In genomic region chr10:84610324-84610723, GRCm38 (mm10) we compare ENCODE assay signal across 24 mouse cellular contexts. TPM values are rescaled to one million over a fixed set of nuclear protein-coding genes. Genes with fewer than 3 reads are reported as not detected.
DNase-seq lines count a peak whose midpoint lies in the region; ATAC-seq and TF ChIP-seq lines count a peak whose summit lies in the region.
"Had no signal": no experiment of that assay in that cellular context is flagged by ENCODE, and none has a peak within 500 bp of the region (broad histone marks: within the 10 kb centered on the region; RNA-seq: fewer than 3 reads in every experiment).

No protein-coding gene starts in this region.

- no peak for DNase-seq in heart, embryonic 10.5 days (ENCODE audit: low spot score)
- no peak for DNase-seq in heart, adult 8-10 months (ENCODE audit: low spot score)
- no peak for DNase-seq in limb, embryonic 10.5 days (ENCODE audit: low spot score)
- peak; percentile 43 for DNase-seq in embryo, embryonic 10.5 days (ENCODE audit: low spot score)
- no peak for DNase-seq in kidney, postnatal 10 days
- DNase-seq: adrenal gland, adult 8-10 months; B cell, adult 2 months; cerebellum, adult 11 months; cerebellum, postnatal 14 days; gastrocnemius, postnatal 36 days; liver, embryonic 13.5 days; right cerebral cortex, postnatal 25 days; thymus, postnatal 36 days had no signal

- H3K4me2 ChIP-seq in limb, embryonic 12.5 days, result no peak overlapping the region
- no peak overlapping the region for H3K4me2 ChIP-seq in intestine, postnatal 0 days (replicated peaks; ENCODE audit: low read depth)
- H3K4me2 ChIP-seq: embryonic facial prominence, embryonic 15.5 days; forebrain, embryonic 12.5 days; hindbrain, embryonic 13.5 days; liver, embryonic 13.5 days; midbrain, embryonic 13.5 days; neural tube, embryonic 15.5 days had no signal

- H3K9me3 ChIP-seq in heart, embryonic 10.5 days, result no peaks in the 10 kb centered on the region
- no peaks in the 10 kb centered on the region for H3K9me3 ChIP-seq in limb, embryonic 12.5 days
- no peaks in the 10 kb centered on the region for H3K9me3 ChIP-seq in limb, embryonic 10.5 days (replicated peaks)
- H3K9me3 ChIP-seq in intestine, postnatal 0 days (ENCODE audit: control insufficient read depth), result no peaks in the 10 kb centered on the region
- H3K9me3 ChIP-seq: embryonic facial prominence, embryonic 15.5 days; forebrain, embryonic 12.5 days; hindbrain, embryonic 13.5 days; liver, embryonic 13.5 days; midbrain, embryonic 13.5 days; neural tube, embryonic 15.5 days had no signal

- 33% methylated on average over 4 of the region's 4 CpGs for WGBS in heart, embryonic 10.5 days
- WGBS in limb, embryonic 12.5 days, result 15% methylated on average over 4 of the region's 4 CpGs
- WGBS in limb, embryonic 10.5 days, result 28% methylated on average over 4 of the region's 4 CpGs
- WGBS in intestine, postnatal 0 days, result 33% methylated on average over 4 of the region's 4 CpGs

- TF ChIP-seq CTCF in intestine, postnatal 0 days (IDR thresholded peaks at IDR 0.05; ENCODE audit: low read depth), result no peak

- H3K36me3 ChIP-seq in heart, embryonic 10.5 days, result peaks cover 4% of the 10 kb centered on the region; the same call in 1 of the 2 replicates
- H3K36me3 ChIP-seq in limb, embryonic 12.5 days, result peaks cover 10% of the 10 kb centered on the region; the same call in 1 of the 2 replicates
- H3K36me3 ChIP-seq in limb, embryonic 10.5 days, result no peaks in the 10 kb centered on the region
- 0 out of 2 replicates have a peak, but pooled peaks cover 5% of the 10 kb centered on the region for H3K36me3 ChIP-seq in intestine, postnatal 0 days (ENCODE audit: control insufficient read depth, insufficient read depth)
- H3K36me3 ChIP-seq: forebrain, embryonic 12.5 days had no signal

- no peak overlapping the region for H3K4me3 ChIP-seq in heart, embryonic 10.5 days
- no peak overlapping the region for H3K4me3 ChIP-seq in limb, embryonic 12.5 days (replicated peaks)
- no peak overlapping the region for H3K4me3 ChIP-seq in limb, embryonic 10.5 days
- H3K4me3 ChIP-seq in intestine, postnatal 0 days (ENCODE audit: low read depth, low read length), result no peak overlapping the region
- H3K4me3 ChIP-seq: embryonic facial prominence, embryonic 15.5 days; forebrain, embryonic 12.5 days; hindbrain, embryonic 13.5 days; left cerebral cortex, adult 2 months; liver, embryonic 13.5 days; midbrain, embryonic 13.5 days; myocyte; neural tube, embryonic 15.5 days had no signal

- peaks cover 46% of the 10 kb centered on the region for H3K4me1 ChIP-seq in heart, embryonic 10.5 days
- peaks cover 6% of the 10 kb centered on the region for H3K4me1 ChIP-seq in limb, embryonic 12.5 days (replicated peaks)
- peaks cover 13% of the 10 kb centered on the region for H3K4me1 ChIP-seq in limb, embryonic 10.5 days
- no peaks in the 10 kb centered on the region for H3K4me1 ChIP-seq in intestine, postnatal 0 days (replicated peaks; ENCODE audit: control insufficient read depth, insufficient read depth, low read length)
- H3K4me1 ChIP-seq: embryonic facial prominence, embryonic 15.5 days; hindbrain, embryonic 13.5 days; midbrain, embryonic 13.5 days; neural tube, embryonic 15.5 days had no signal

- no peaks in the 10 kb centered on the region for H3K27me3 ChIP-seq in heart, embryonic 10.5 days (ENCODE audit: insufficient read depth, poor library complexity, severe bottlenecking)
- no peaks in the 10 kb centered on the region for H3K27me3 ChIP-seq in limb, embryonic 12.5 days
- no peaks in the 10 kb centered on the region for H3K27me3 ChIP-seq in limb, embryonic 10.5 days (ENCODE audit: low read depth, poor library complexity, severe bottlenecking)
- H3K27me3 ChIP-seq in intestine, postnatal 0 days (replicated peaks; ENCODE audit: control insufficient read depth, insufficient read depth, low read length), result no peaks in the 10 kb centered on the region
- H3K27me3 ChIP-seq: embryonic facial prominence, embryonic 15.5 days; hindbrain, embryonic 13.5 days; liver, embryonic 13.5 days; midbrain, embryonic 13.5 days; neural tube, embryonic 15.5 days had no signal

- peak overlapping the region; percentile 74 for H3K27ac ChIP-seq in heart, embryonic 10.5 days
- H3K27ac ChIP-seq in limb, embryonic 12.5 days, result peak overlapping the region; percentile 37; the same call in 1 of the 2 replicates
- H3K27ac ChIP-seq in limb, embryonic 10.5 days, result no peak overlapping the region
- no peak overlapping the region for H3K27ac ChIP-seq in intestine, postnatal 0 days (ENCODE audit: low read depth, low read length)
- H3K27ac ChIP-seq: embryonic facial prominence, embryonic 15.5 days; forebrain, embryonic 12.5 days; hindbrain, embryonic 13.5 days; kidney, postnatal 0 days; left cerebral cortex, adult 2 months; liver, embryonic 13.5 days; macrophage; midbrain, embryonic 13.5 days; neural tube, embryonic 15.5 days had no signal

- no peak for ATAC-seq in limb, embryonic 12.5 days (ENCODE audit: insufficient number of reproducible peaks, insufficient read depth, low FRiP score, low TSS enrichment, low read depth)
- peak; percentile 31; the same call in 1 of the 2 replicates for ATAC-seq in intestine, postnatal 0 days
- ATAC-seq: midbrain, embryonic 13.5 days had no signal

- no peak overlapping the region for H3K9ac ChIP-seq in limb, embryonic 12.5 days (replicated peaks)
- H3K9ac ChIP-seq in intestine, postnatal 0 days (ENCODE audit: low read depth, low read length), result no peak overlapping the region; the same call in 1 of the 2 replicates
- H3K9ac ChIP-seq: embryonic facial prominence, embryonic 15.5 days; forebrain, embryonic 12.5 days; hindbrain, embryonic 13.5 days; liver, embryonic 13.5 days; midbrain, embryonic 13.5 days; neural tube, embryonic 15.5 days had no signal

RNA-seq across cellular contexts. Expression of gene Polr3b, which starts 11.8 kb away (rescaled TPM):
- polyA plus RNA-seq in heart, embryonic 10.5 days (2016; fragmentation: Nextera tagmentation; extraction: Ambion mirVana), result 15.6 and 15.8 TPM in 2 replicates
- 10 to 100 TPM; 10.7 to 11.6 (median 11.0) TPM for total RNA-seq in heart, adult 8-10 months (2022)
- 20.3 and 20.5 TPM in 2 replicates for polyA plus RNA-seq in limb, embryonic 12.5 days (2016; fragmentation: Nextera tagmentation; extraction: Ambion mirVana)
- polyA plus RNA-seq in limb, embryonic 10.5 days (2016; fragmentation: Nextera tagmentation; extraction: Ambion mirVana), result 17.4 and 20.3 TPM in 2 replicates
- polyA plus RNA-seq in intestine, postnatal 0 days (2015; fragmentation: Nextera tagmentation; extraction: Ambion mirVana), result 3.3 and 4.2 TPM in 2 replicates

RNA-seq across cellular contexts. Expression of gene Tcp11l2, which starts 33.9 kb away (rescaled TPM):
- 6.4 and 10.5 TPM in 2 replicates for polyA plus RNA-seq in heart, embryonic 10.5 days (2016; fragmentation: Nextera tagmentation; extraction: Ambion mirVana)
- 100 to 1,000 TPM in 3 of 4 experiments, 10 to 100 TPM in 1; 89.2 to 200 (median 123) TPM for total RNA-seq in heart, adult 8-10 months (2022)
- polyA plus RNA-seq in limb, embryonic 12.5 days (2016; fragmentation: Nextera tagmentation; extraction: Ambion mirVana), result 15.0 and 15.4 TPM in 2 replicates
- 1.2 and 4.2 TPM in 2 replicates for polyA plus RNA-seq in limb, embryonic 10.5 days (2016; fragmentation: Nextera tagmentation; extraction: Ambion mirVana)
- polyA plus RNA-seq in intestine, postnatal 0 days (2015; fragmentation: Nextera tagmentation; extraction: Ambion mirVana), result 8.2 and 10.0 TPM in 2 replicates

Comparison
In these comparisons a context has a peak if more than half of its experiments do, and no peak if none do; other contexts are left out.
1. H3K27ac ChIP-seq: peak in heart, embryonic 10.5 days (single experiment) and limb, embryonic 12.5 days (single experiment); none in limb, embryonic 10.5 days (single experiment) and intestine, postnatal 0 days (single experiment).